Mouse (Mus musculus) midbrain, embryonic 14.5 days (tissue): ENCODE measurements around the gene Slc1a6. TPM values are rescaled to one million over a fixed set of nuclear protein-coding genes. Genes with fewer than 3 reads are reported as not detected.

Source experiments
- ATAC-seq: fragments of 200-750 bp; cut with Nextera tagmentation; 2 replicates; pipeline ENCODE4 v1.8.0; 2017; ENCODE audit warnings: moderate number of reproducible peaks, moderate library complexity; ENCODE audit not compliant: low FRiP score, low TSS enrichment
- DNase-seq: peaks from one replicate; pipeline ENCODE4 v3.0.0-alpha.2; 2015
- H3K27ac ChIP-seq: fragments of 300-500 bp; sonication (generic); replicated peaks from 2 replicates; pipeline ENCODE4 v1.5.1; 2014; ENCODE audit warnings: mild to moderate bottlenecking, low read depth, low read length, moderate library complexity
- H3K27me3 ChIP-seq: fragments of 300-500 bp; sonication (generic); 2 replicates; pipeline ENCODE4 v1.6.1; 2014; ENCODE audit warnings: low read length, control low read depth, mixed read lengths; ENCODE audit not compliant: control insufficient read depth, insufficient read depth
- H3K36me3 ChIP-seq: fragments of 300-500 bp; sonication (generic); 2 replicates; pipeline ENCODE4 v1.6.1; 2014; ENCODE audit warnings: low read length, control low read depth; ENCODE audit not compliant: control insufficient read depth, insufficient read depth
- H3K4me1 ChIP-seq: fragments of 300-500 bp; sonication (generic); 2 replicates; pipeline ENCODE4 v1.6.1; 2014; ENCODE audit warnings: mild to moderate bottlenecking, antibody characterized with exemption, low read length, control low read depth; ENCODE audit not compliant: control insufficient read depth, insufficient read depth
- H3K4me2 ChIP-seq: fragments of 300-500 bp; sonication (generic); 2 replicates; pipeline ENCODE4 v1.6.1; 2014; ENCODE audit warnings: mild to moderate bottlenecking, low read length, moderate library complexity
- H3K4me3 ChIP-seq: fragments of 300-500 bp; sonication (generic); replicated peaks from 2 replicates; pipeline ENCODE4 v1.5.1; 2014; ENCODE audit warnings: low read depth, low read length
- H3K9ac ChIP-seq: fragments of 300-500 bp; sonication (generic); replicated peaks from 2 replicates; pipeline ENCODE4 v1.6.1; 2014; ENCODE audit warnings: mild to moderate bottlenecking, low read length, moderate library complexity
- H3K9me3 ChIP-seq: fragments of 300-500 bp; sonication (generic); 2 replicates; pipeline ENCODE4 v1.6.1; 2016; ENCODE audit warnings: low read length, control low read depth, mixed read lengths; ENCODE audit not compliant: control insufficient read depth
- WGBS: fragments of 180-500 bp; shearing (Covaris S2); extraction: QIAGEN DNeasy Blood & Tissue Kit; methylation state at CpG from one replicate; pipeline ENCODE4 v1.1.7; 2014; 5-methylcytosine and 5-hydroxymethylcytosine counted together
- polyA plus RNA-seq: library from polyadenylated mRNA; unstranded; fragments of >200 nt; fragmentation: Nextera tagmentation; extraction: Ambion mirVana; gene quantifications from 2 replicates; pipeline ENCODE4 v1.2.1, GENCODE M21; 2014

The Slc1a6 gene
- polyA plus RNA-seq, 1 experiment from 2014 or later = 6.6 TPM

- H3K9me3 ChIP-seq = no peaks in the 10 kb centered on the region
- no peak within 1 kb of the TSS for H3K4me3 ChIP-seq
- H3K27ac ChIP-seq = no peak within 1 kb of the TSS
- WGBS = 92% methylated on average over 2 of the region's 2 CpGs
- no peak for DNase-seq
- no peak within 1 kb of the TSS for H3K9ac ChIP-seq
- H3K36me3 ChIP-seq = no peaks in the 10 kb centered on the region
- H3K27me3 ChIP-seq = no peaks in the 10 kb centered on the region
- no peak for ATAC-seq
- H3K4me2 ChIP-seq = no peak within 1 kb of the TSS
- H3K4me1 ChIP-seq = no peaks in the 10 kb centered on the region
Observed at GRCm38 (mm10) chr10:78852066-78852465, 71.8 kb downstream of the Slc1a6 start, which contains the start of gene Olfr1356. Gene Olfr1356 (minus strand): TSS chr10:78852166.

Other genes starting within 250 kb of the Slc1a6 start
- gene Ilvbl, start 206.2 kb upstream of the Slc1a6 start, polyA plus RNA-seq = 46.4 and 48.5 TPM in 2 replicates
- gene Syde1, start 188.5 kb upstream of the Slc1a6 start, polyA plus RNA-seq = 2.3 and 4.3 TPM in 2 replicates
- not detected in 2 replicates for gene Olfr1357, start 162.4 kb upstream of the Slc1a6 start, polyA plus RNA-seq
- not detected in 2 replicates for gene Casp14, start 62.2 kb upstream of the Slc1a6 start, polyA plus RNA-seq
- 0.34 and 0.43 TPM in 2 replicates for gene Ccdc105, start 27.4 kb upstream of the Slc1a6 start, polyA plus RNA-seq
- gene Olfr1356, start 71.7 kb downstream of the Slc1a6 start, polyA plus RNA-seq = not detected in 2 replicates
- not detected in 2 replicates for gene Olfr1355, start 95.0 kb downstream of the Slc1a6 start, polyA plus RNA-seq
- not detected in 2 replicates for gene Olfr1354, start 132.7 kb downstream of the Slc1a6 start, polyA plus RNA-seq
- not detected in 2 replicates for gene Olfr8, start 170.1 kb downstream of the Slc1a6 start, polyA plus RNA-seq
- not detected in 2 replicates for gene Olfr1353, start 182.8 kb downstream of the Slc1a6 start, polyA plus RNA-seq
- not detected in 2 replicates for gene Olfr1352, start 200.6 kb downstream of the Slc1a6 start, polyA plus RNA-seq
- 0.08 TPM in 1 of 2 replicates, not detected in the other for gene Olfr1351, start 232.0 kb downstream of the Slc1a6 start, polyA plus RNA-seq
- gene Olfr57, start 248.2 kb downstream of the Slc1a6 start, polyA plus RNA-seq = 0.27 and 0.59 TPM in 2 replicates